Mouse (Mus musculus): Measurements from ENCODE around the gene Adamtsl1.

GRCm38 (mm10) chr4:86068376-86068775, 554.4 kb downstream of the Adamtsl1 start:
- TF ChIP-seq CTCF (IDR thresholded peaks at IDR 0.05; ENCODE audit: control insufficient read depth, insufficient read depth, low read length) (no peak), POLR2A (IDR thresholded peaks at IDR 0.05; ENCODE audit: borderline replicate concordance, control insufficient read depth, low read depth, low read length) (no peak)

All from bone marrow, adult 2 months (tissue).